Mouse (Mus musculus) G1E (cell line): ENCODE measurements around the gene Nuf2. TPM values are rescaled to one million over a fixed set of nuclear protein-coding genes. Genes with fewer than 3 reads are reported as not detected.

Source experiments
- ATAC-seq: 2 replicates; pipeline ENCODE4 v1.8.0; 2016; ENCODE audit warnings: mild to moderate bottlenecking; ENCODE audit not compliant: insufficient number of reproducible peaks, poor library complexity, low FRiP score, severe bottlenecking; ENCODE audit errors: extremely low read depth
- DNase-seq: peaks from one replicate; pipeline ENCODE4 v3.0.0; 2012; ENCODE audit warnings: low spot score
- H3K27me3 ChIP-seq: 2 replicates; pipeline ENCODE4 v1.6.1; 2012; ENCODE audit warnings: mild to moderate bottlenecking, low read length, inconsistent platforms; ENCODE audit not compliant: insufficient read depth
- H3K36me3 ChIP-seq: replicated peaks from 2 replicates; pipeline ENCODE3; 2012; ENCODE audit warnings: mild to moderate bottlenecking, inconsistent platforms
- H3K4me1 ChIP-seq: 2 replicates; pipeline ENCODE4 v1.6.1; 2012; ENCODE audit warnings: low read depth, low read length, inconsistent platforms, mixed read lengths; ENCODE audit not compliant: insufficient read depth
- H3K4me3 ChIP-seq: 2 replicates; pipeline ENCODE4 v1.5.1; 2012; ENCODE audit warnings: low read depth, mild to moderate bottlenecking, inconsistent platforms, low read length, moderate library complexity, mixed read lengths
- H3K9me3 ChIP-seq: replicated peaks from 2 replicates; pipeline ENCODE4 v1.6.1; 2012; ENCODE audit warnings: inconsistent platforms
- CTCF ChIP-seq: IDR thresholded peaks from 2 replicates; pipeline ENCODE4 v1.5.1; 2012; ENCODE audit warnings: low read depth, low read length, inconsistent platforms, mixed read lengths
- GATA1 ChIP-seq: IDR thresholded peaks from 2 replicates; pipeline ENCODE4 v1.6.1; 2012; ENCODE audit warnings: borderline replicate concordance, low read length, inconsistent platforms, mixed read lengths
- GATA2 ChIP-seq: IDR thresholded peaks from 2 replicates; pipeline ENCODE4 v1.6.1; 2012; ENCODE audit warnings: low read depth, low read length, inconsistent platforms, borderline replicate concordance
- POLR2AphosphoS5 ChIP-seq: IDR thresholded peaks from 2 replicates; pipeline ENCODE4 v1.6.1; 2012; ENCODE audit warnings: low read depth, low read length, inconsistent platforms; ENCODE audit not compliant: insufficient replicate concordance
- TAL1 ChIP-seq: conservative IDR thresholded peaks from 2 replicates; pipeline ENCODE4 v1.6.1; 2012; ENCODE audit warnings: low read depth, low read length, inconsistent platforms, mixed read lengths
- polyA plus RNA-seq: library from polyadenylated mRNA; stranded (reverse); fragments of >175 nt; gene quantifications from 2 replicates; pipeline ENCODE4 v1.2.3, GENCODE M21; 2012
- total RNA-seq, 2 experiments: library from RNA; stranded (forward) in 1 of 2; stranded (reverse) in 1 of 2; fragments of 200-1000 nt in 1 of 2; fragments of >200 nt in 1 of 2; fragmentation: Nextera tagmentation in 1 of 2; gene quantifications; 2 replicates each; pipeline ENCODE4 v1.2.3; 2014 to 2017

Nuf2 gene
- total and polyA plus RNA-seq, 3 experiments = 3.9 to 176 (median 103) TPM

GRCm38 (mm10) chr1:169517376-169517892 lies 13.8 kb downstream of the Nuf2 start:
- Histone ChIP-seq H3K36me3 (peaks cover 80% of the 10 kb centered on the region), H3K4me1 (peaks cover 4% of the 10 kb centered on the region; the same call in 1 of the 2 replicates), H3K4me3 (no peak overlapping the region), H3K9me3 (no peaks in the 10 kb centered on the region), H3K27me3 (no peaks in the 10 kb centered on the region)
- ATAC-seq (no peak), DNase-seq (no peak)
- no peak for TF ChIP-seq POLR2AphosphoS5
- TF ChIP-seq CTCF = no peak
- TF ChIP-seq TAL1 = no peak
- TF ChIP-seq GATA1 = no peak
- no peak for TF ChIP-seq GATA2

GRCm38 (mm10) chr1:169506354-169506753 lies 24.9 kb downstream of the Nuf2 start:
- no peak overlapping the region for H3K4me3 ChIP-seq
- no peak for ATAC-seq
- peaks cover 80% of the 10 kb centered on the region for H3K36me3 ChIP-seq
- TF ChIP-seq GATA2 = no peak
- no peak for TF ChIP-seq GATA1
- TF ChIP-seq CTCF = no peak
- TF ChIP-seq TAL1 = no peak
- TF ChIP-seq POLR2AphosphoS5 = no peak
- H3K27me3 ChIP-seq = no peaks in the 10 kb centered on the region
- H3K4me1 ChIP-seq = no peaks in the 10 kb centered on the region
- DNase-seq = no peak
- no peaks in the 10 kb centered on the region for H3K9me3 ChIP-seq

GRCm38 (mm10) chr1:169502876-169503275 lies 28.4 kb downstream of the Nuf2 start:
- H3K4me1 ChIP-seq = no peaks in the 10 kb centered on the region
- TF ChIP-seq GATA2 = no peak
- no peak for TF ChIP-seq POLR2AphosphoS5
- no peak for TF ChIP-seq GATA1
- TF ChIP-seq CTCF = no peak
- no peak for TF ChIP-seq TAL1
- ATAC-seq (no peak), DNase-seq (no peak)
- no peaks in the 10 kb centered on the region for H3K27me3 ChIP-seq
- H3K36me3 ChIP-seq = peaks cover 83% of the 10 kb centered on the region
- H3K4me3 ChIP-seq = no peak overlapping the region
- no peaks in the 10 kb centered on the region for H3K9me3 ChIP-seq

- ATAC-seq (no peak), DNase-seq (no peak)
- TF ChIP-seq GATA2 (no peak), CTCF (no peak), GATA1 (no peak), TAL1 (no peak), POLR2AphosphoS5 (no peak)
- H3K9me3 ChIP-seq = no peaks in the 10 kb centered on the region
- H3K4me1 ChIP-seq = no peaks in the 10 kb centered on the region
- no peaks in the 10 kb centered on the region for H3K27me3 ChIP-seq
- H3K36me3 ChIP-seq = peaks cover 28% of the 10 kb centered on the region
- no peak overlapping the region for H3K4me3 ChIP-seq
Observed at GRCm38 (mm10) chr1:169495621-169496020, 35.6 kb downstream of the Nuf2 start.

- TF ChIP-seq POLR2AphosphoS5 = no peak
- TF ChIP-seq GATA1 = no peak
- TF ChIP-seq TAL1 = no peak
- TF ChIP-seq CTCF = no peak
- no peak for TF ChIP-seq GATA2
- H3K4me3 ChIP-seq = no peak overlapping the region
- DNase-seq (no peak), ATAC-seq (no peak)
- H3K27me3 ChIP-seq = no peaks in the 10 kb centered on the region; the same call in 1 of the 2 replicates
- H3K36me3 ChIP-seq = no peaks in the 10 kb centered on the region
- no peaks in the 10 kb centered on the region for H3K9me3 ChIP-seq
- no peaks in the 10 kb centered on the region for H3K4me1 ChIP-seq
Observed at GRCm38 (mm10) chr1:169491561-169491960, 39.7 kb downstream of the Nuf2 start.

- H3K36me3 ChIP-seq = no peaks in the 10 kb centered on the region
- H3K4me1 ChIP-seq = no peaks in the 10 kb centered on the region
- ATAC-seq (no peak), DNase-seq (no peak)
- H3K27me3 ChIP-seq = no peaks in the 10 kb centered on the region; the same call in 1 of the 2 replicates
- TF ChIP-seq GATA2 (no peak), POLR2AphosphoS5 (no peak), GATA1 (no peak), CTCF (no peak), TAL1 (no peak)
- H3K9me3 ChIP-seq = no peaks in the 10 kb centered on the region
- no peak overlapping the region for H3K4me3 ChIP-seq
Observed at GRCm38 (mm10) chr1:169485408-169485885, 45.8 kb downstream of the Nuf2 start.
